7 mouse cellular contexts compared by ENCODE assay signal in the genomic region with DNA sequence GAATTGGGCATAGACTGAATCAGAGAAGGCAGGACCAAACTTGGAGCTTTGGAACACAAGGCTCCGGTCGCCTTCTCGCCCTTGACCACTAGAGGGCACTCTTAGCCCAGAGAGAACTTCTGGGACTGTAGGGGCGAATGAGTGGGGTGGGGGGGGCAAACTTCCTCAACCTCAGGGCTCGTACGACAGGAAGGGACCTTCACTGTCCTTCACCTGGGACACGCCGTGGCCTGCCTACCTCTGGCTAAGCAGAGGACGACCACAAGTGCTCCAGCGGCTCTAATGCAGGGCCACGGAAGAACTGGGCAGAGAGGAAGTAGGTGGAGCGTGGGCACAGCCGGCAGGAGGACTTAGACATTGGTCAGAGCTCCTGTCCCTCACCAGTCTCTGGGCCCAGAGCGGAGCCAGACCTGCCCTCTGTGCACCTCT. TPM values are rescaled to one million over a fixed set of nuclear protein-coding genes. Genes with fewer than 3 reads are reported as not detected.
DNase-seq lines count a peak whose midpoint lies in the region; ATAC-seq lines count a peak whose summit lies in the region.

No protein-coding gene starts in this region.

- peak; percentile 95 for ATAC-seq in intestine, embryonic 16.5 days
- ATAC-seq in midbrain, embryonic 12.5 days (ENCODE audit: low FRiP score, low read depth): peak; percentile 84

- no peaks in the 10 kb centered on the region for H3K36me3 ChIP-seq in intestine, embryonic 16.5 days (ENCODE audit: control insufficient read depth, insufficient read depth, low read length)
- H3K36me3 ChIP-seq in limb, embryonic 10.5 days: peaks cover 12% of the 10 kb centered on the region
- no peaks in the 10 kb centered on the region for H3K36me3 ChIP-seq in midbrain, embryonic 12.5 days

- WGBS in intestine, embryonic 16.5 days: under 1% methylated on average over 14 of the region's 14 CpGs
- 2% methylated on average over 14 of the region's 14 CpGs for WGBS in limb, embryonic 10.5 days
- 0% methylated on average over 14 of the region's 14 CpGs for WGBS in midbrain, embryonic 12.5 days

- peak overlapping the region; percentile 72 for H3K4me3 ChIP-seq in intestine, embryonic 16.5 days (ENCODE audit: low read length)
- H3K4me3 ChIP-seq in limb, embryonic 10.5 days: peak overlapping the region; percentile 62
- H3K4me3 ChIP-seq in midbrain, embryonic 12.5 days: peak overlapping the region; percentile 55

- peak; percentile 82 to 89 for DNase-seq in adrenal gland, adult 18-20 months (ENCODE audit: low spot score in 2 of 2)
- peak; percentile 89 for DNase-seq in embryo, embryonic 11 days
- peak; percentile 78 to 88 for DNase-seq in gastrocnemius, postnatal 36 days
- peak; percentile 88 for DNase-seq in limb, embryonic 10.5 days (ENCODE audit: low spot score)
- peak; percentile 90 for DNase-seq in skeletal muscle tissue, adult 2 months (ENCODE audit: low read depth, low spot score)

- intact Hi-C loops in gastrocnemius, postnatal 36 days (cut with DNase I): loop anchor here (1.0 kb wide), 1 partner anchor 251 kb away; no protein-coding TSS in a partner anchor

- no peaks in the 10 kb centered on the region for H3K27me3 ChIP-seq in intestine, embryonic 16.5 days (replicated peaks; ENCODE audit: control insufficient read depth, insufficient read depth, low read length)
- H3K27me3 ChIP-seq in limb, embryonic 10.5 days (ENCODE audit: low read depth, poor library complexity, severe bottlenecking): no peaks in the 10 kb centered on the region
- H3K27me3 ChIP-seq in midbrain, embryonic 12.5 days: no peaks in the 10 kb centered on the region

- peaks cover 7% of the 10 kb centered on the region for H3K4me1 ChIP-seq in intestine, embryonic 16.5 days (ENCODE audit: control insufficient read depth, insufficient read depth, low read length)
- H3K4me1 ChIP-seq in limb, embryonic 10.5 days: peaks cover 12% of the 10 kb centered on the region
- 0 out of 2 replicates have a peak, but pooled peaks cover 11% of the 10 kb centered on the region for H3K4me1 ChIP-seq in midbrain, embryonic 12.5 days

- H3K4me2 ChIP-seq in intestine, embryonic 16.5 days (ENCODE audit: low read depth, low read length): peak overlapping the region; percentile 65
- H3K4me2 ChIP-seq in midbrain, embryonic 12.5 days (replicated peaks): peak overlapping the region; percentile 57

- H3K27ac ChIP-seq in intestine, embryonic 16.5 days (ENCODE audit: low read length): peak overlapping the region; percentile 75
- peak overlapping the region; percentile 85 for H3K27ac ChIP-seq in limb, embryonic 10.5 days
- H3K27ac ChIP-seq in midbrain, embryonic 12.5 days (replicated peaks): no peak overlapping the region

- H3K9me3 ChIP-seq in intestine, embryonic 16.5 days (ENCODE audit: control insufficient read depth, low read length): no peaks in the 10 kb centered on the region
- 0 out of 2 replicates have a peak, but pooled peaks cover 2% of the 10 kb centered on the region for H3K9me3 ChIP-seq in limb, embryonic 10.5 days (replicated peaks)
- H3K9me3 ChIP-seq in midbrain, embryonic 12.5 days: no peaks in the 10 kb centered on the region

- peak overlapping the region; percentile 76 for H3K9ac ChIP-seq in intestine, embryonic 16.5 days (ENCODE audit: low read depth, low read length)
- H3K9ac ChIP-seq in midbrain, embryonic 12.5 days (replicated peaks): peak overlapping the region; percentile 57

RNA-seq across cellular contexts. Expression of gene Nenf, which starts 5.5 kb away (rescaled TPM):
- 10 to 100 TPM; 90.4 to 91.1 TPM for total RNA-seq in adrenal gland, adult 18-20 months (2021)
- total RNA-seq in gastrocnemius, postnatal 36 days (2021): 10 to 100 TPM; 55.2 to 61.5 TPM
- 83.3 and 88.7 TPM in 2 replicates for polyA plus RNA-seq in intestine, embryonic 16.5 days (2015; fragmentation: Nextera tagmentation; extraction: Ambion mirVana)
- 50.3 and 53.7 TPM in 2 replicates for polyA plus RNA-seq in limb, embryonic 10.5 days (2016; fragmentation: Nextera tagmentation; extraction: Ambion mirVana)
- 77.4 and 77.6 TPM in 2 replicates for polyA plus RNA-seq in midbrain, embryonic 12.5 days (2016; fragmentation: Nextera tagmentation; extraction: Ambion mirVana)

RNA-seq across cellular contexts. Expression of gene Tmem206, which starts 13.2 kb away (rescaled TPM):
- 1 to 10 TPM; 4.7 to 5.7 TPM for total RNA-seq in adrenal gland, adult 18-20 months (2021)
- 1 to 10 TPM; 1.5 to 1.8 TPM for total RNA-seq in gastrocnemius, postnatal 36 days (2021)
- polyA plus RNA-seq in intestine, embryonic 16.5 days (2015; fragmentation: Nextera tagmentation; extraction: Ambion mirVana): 18.2 and 19.3 TPM in 2 replicates
- polyA plus RNA-seq in limb, embryonic 10.5 days (2016; fragmentation: Nextera tagmentation; extraction: Ambion mirVana): 25.6 and 27.0 TPM in 2 replicates
- polyA plus RNA-seq in midbrain, embryonic 12.5 days (2016; fragmentation: Nextera tagmentation; extraction: Ambion mirVana): 39.3 and 39.6 TPM in 2 replicates
